Mouse (Mus musculus): ENCODE measurements around the gene Synrg.
A peak's percentile ranks its signal among the peaks of the same experiment; 100 is the strongest.

The Synrg gene

GRCm38 (mm10) chr11:84042808-84043762 is 78.9 kb downstream of the Synrg start:
- DNase-seq: no peak

GRCm38 (mm10) chr11:84044988-84045387 is 80.8 kb downstream of the Synrg start:
- DNase-seq: no peak

GRCm38 (mm10) chr11:84047270-84047669 is 83.0 kb downstream of the Synrg start:
- no peak for DNase-seq

GRCm38 (mm10) chr11:84048411-84048810 is 84.2 kb downstream of the Synrg start:
- DNase-seq: no peak

GRCm38 (mm10) chr11:84053055-84053454 is 88.8 kb downstream of the Synrg start:
- no peak for DNase-seq

- no peak for DNase-seq
These were observed 89.4 kb downstream of the Synrg start for GRCm38 (mm10) chr11:84053524-84054163.

GRCm38 (mm10) chr11:84057418-84057817 is 93.2 kb downstream of the Synrg start:
- no peak for DNase-seq

- no peak for DNase-seq
These were observed 95.6 kb downstream of the Synrg start for GRCm38 (mm10) chr11:84059784-84060183.

- no peak for DNase-seq
These were observed 96.4 kb downstream of the Synrg start for GRCm38 (mm10) chr11:84060635-84061034.

- DNase-seq: no peak
These were observed 97.7 kb downstream of the Synrg start for GRCm38 (mm10) chr11:84061881-84062280.

GRCm38 (mm10) chr11:84062805-84063204 is 98.6 kb downstream of the Synrg start:
- no peak for DNase-seq

- no peak for DNase-seq
These were observed 99.5 kb downstream of the Synrg start for GRCm38 (mm10) chr11:84063631-84064209.

GRCm38 (mm10) chr11:84066071-84066481 is 101.8 kb downstream of the Synrg start:
- DNase-seq: no peak

GRCm38 (mm10) chr11:84066927-84067645 is 102.9 kb downstream of the Synrg start:
- peak; percentile 14 for DNase-seq

GRCm38 (mm10) chr11:84067720-84068190 is 103.5 kb downstream of the Synrg start:
- DNase-seq: no peak

GRCm38 (mm10) chr11:84068191-84069033 is 104.2 kb downstream of the Synrg start:
- DNase-seq: peak; percentile 62

GRCm38 (mm10) chr11:84069034-84069370 is 104.8 kb downstream of the Synrg start, which contains the start of gene Dusp14:
Dusp14 (minus strand) TSS chr11:84069261.
- DNase-seq: peak; percentile 14

- no peak for DNase-seq
These were observed 108.8 kb downstream of the Synrg start for GRCm38 (mm10) chr11:84072904-84073651.

GRCm38 (mm10) chr11:84073816-84074764 is 109.9 kb downstream of the Synrg start:
- DNase-seq: no peak

GRCm38 (mm10) chr11:84077008-84077407 is 112.8 kb downstream of the Synrg start:
- no peak for DNase-seq

Data from thymus, postnatal 14 days (tissue).